Mouse (Mus musculus) embryonic facial prominence, embryonic 13.5 days (tissue): ENCODE data around the gene Ap3m1. TPM values are rescaled to one million over a fixed set of nuclear protein-coding genes. Genes with fewer than 3 reads are reported as not detected.

Source experiments
- ATAC-seq: fragments of 200-750 bp; cut with Nextera tagmentation; 2 replicates; pipeline ENCODE4 v1.8.0; 2017; ENCODE audit warnings: low read depth; ENCODE audit not compliant: insufficient number of reproducible peaks, insufficient read depth, low FRiP score, low TSS enrichment
- H3K27ac ChIP-seq: fragments of 300-500 bp; sonication (generic); 2 replicates; pipeline ENCODE4 v1.5.1; 2015; ENCODE audit warnings: moderate library complexity, mild to moderate bottlenecking, inconsistent platforms
- H3K27me3 ChIP-seq: fragments of 300-500 bp; sonication (generic); 2 replicates; pipeline ENCODE4 v1.6.1; 2015; ENCODE audit warnings: mild to moderate bottlenecking, inconsistent platforms
- H3K36me3 ChIP-seq: fragments of 300-500 bp; sonication (generic); 2 replicates; pipeline ENCODE4 v1.6.1; 2015; ENCODE audit warnings: mild to moderate bottlenecking, inconsistent platforms
- H3K4me1 ChIP-seq: fragments of 300-500 bp; sonication (generic); 2 replicates; pipeline ENCODE4 v1.6.1; 2015; ENCODE audit warnings: inconsistent platforms
- H3K4me2 ChIP-seq: fragments of 300-500 bp; sonication (generic); 2 replicates; pipeline ENCODE4 v1.6.1; 2015; ENCODE audit warnings: moderate library complexity, mild to moderate bottlenecking, inconsistent platforms
- H3K4me3 ChIP-seq: fragments of 300-500 bp; sonication (generic); 2 replicates; pipeline ENCODE4 v1.5.1; 2015; ENCODE audit warnings: mild to moderate bottlenecking, inconsistent platforms
- H3K9ac ChIP-seq: fragments of 300-500 bp; sonication (generic); 2 replicates; pipeline ENCODE4 v1.6.1; 2015; ENCODE audit warnings: mild to moderate bottlenecking, inconsistent platforms
- H3K9me3 ChIP-seq: fragments of 300-500 bp; sonication (generic); 2 replicates; pipeline ENCODE4 v1.6.1; 2016; ENCODE audit warnings: inconsistent platforms
- WGBS: fragments of 180-500 bp; shearing (Covaris S2); methylation state at CpG from one replicate; pipeline ENCODE4 v1.1.7; 2015; ENCODE audit warnings: mixed read lengths; 5-methylcytosine and 5-hydroxymethylcytosine counted together
- polyA plus RNA-seq: library from polyadenylated mRNA; unstranded; fragments of >200 nt; fragmentation: Nextera tagmentation; extraction: Ambion mirVana; gene quantifications from 2 replicates; pipeline ENCODE4 v1.2.1, GENCODE M21; 2015

The Ap3m1 gene
- polyA plus RNA-seq, 1 experiment from 2014 or later: 81.7 TPM

GRCm38 (mm10) chr14:21065490-21066162, 13.3 kb upstream of the Ap3m1 start:
- no peak overlapping the region for H3K4me2 ChIP-seq
- H3K27me3 ChIP-seq: no peaks in the 10 kb centered on the region
- H3K36me3 ChIP-seq: no peaks in the 10 kb centered on the region
- peaks cover 11% of the 10 kb centered on the region for H3K4me1 ChIP-seq
- no peak for ATAC-seq
- WGBS: 79% methylated on average over 8 of the region's 8 CpGs
- no peak overlapping the region for H3K9ac ChIP-seq
- H3K4me3 ChIP-seq: no peak overlapping the region
- no peak overlapping the region; the same call in 1 of the 2 replicates for H3K27ac ChIP-seq
- H3K9me3 ChIP-seq: no peaks in the 10 kb centered on the region

GRCm38 (mm10) chr14:21064321-21064720, 12.0 kb upstream of the Ap3m1 start:
- H3K4me2 ChIP-seq: no peak overlapping the region
- no peaks in the 10 kb centered on the region for H3K27me3 ChIP-seq
- H3K27ac ChIP-seq: no peak overlapping the region
- H3K36me3 ChIP-seq: no peaks in the 10 kb centered on the region
- H3K9ac ChIP-seq: no peak overlapping the region
- no peak for ATAC-seq
- H3K9me3 ChIP-seq: no peaks in the 10 kb centered on the region
- 17% methylated on average over 1 of the region's 1 CpGs for WGBS
- H3K4me3 ChIP-seq: no peak overlapping the region
- H3K4me1 ChIP-seq: peaks cover 11% of the 10 kb centered on the region

GRCm38 (mm10) chr14:21062766-21063513, 10.6 kb upstream of the Ap3m1 start:
- no peaks in the 10 kb centered on the region for H3K27me3 ChIP-seq
- H3K4me3 ChIP-seq: no peak overlapping the region
- 82% methylated on average over 5 of the region's 5 CpGs for WGBS
- H3K9me3 ChIP-seq: no peaks in the 10 kb centered on the region
- H3K9ac ChIP-seq: no peak overlapping the region
- H3K27ac ChIP-seq: no peak overlapping the region
- ATAC-seq: no peak
- peaks cover 11% of the 10 kb centered on the region for H3K4me1 ChIP-seq
- H3K36me3 ChIP-seq: no peaks in the 10 kb centered on the region
- no peak overlapping the region for H3K4me2 ChIP-seq

GRCm38 (mm10) chr14:21058972-21059371, 6.7 kb upstream of the Ap3m1 start:
- H3K4me2 ChIP-seq: no peak overlapping the region
- peaks cover 3% of the 10 kb centered on the region; the same call in 1 of the 2 replicates for H3K4me1 ChIP-seq
- no peaks in the 10 kb centered on the region for H3K9me3 ChIP-seq
- 76% methylated on average over 2 of the region's 2 CpGs for WGBS
- no peak overlapping the region for H3K27ac ChIP-seq
- H3K27me3 ChIP-seq: no peaks in the 10 kb centered on the region
- ATAC-seq: no peak
- H3K9ac ChIP-seq: no peak overlapping the region
- no peaks in the 10 kb centered on the region for H3K36me3 ChIP-seq
- no peak overlapping the region for H3K4me3 ChIP-seq

GRCm38 (mm10) chr14:21053586-21053985, 1.3 kb upstream of the Ap3m1 start:
- peaks cover 3% of the 10 kb centered on the region for H3K4me1 ChIP-seq
- H3K4me3 ChIP-seq: peak overlapping the region; percentile 69; the same call in 1 of the 2 replicates
- no peak overlapping the region; the same call in 1 of the 2 replicates for H3K9ac ChIP-seq
- no peaks in the 10 kb centered on the region for H3K9me3 ChIP-seq
- no peak overlapping the region for H3K27ac ChIP-seq
- peak overlapping the region; percentile 92 for H3K4me2 ChIP-seq
- no peak for ATAC-seq
- H3K36me3 ChIP-seq: no peaks in the 10 kb centered on the region
- H3K27me3 ChIP-seq: no peaks in the 10 kb centered on the region
- WGBS: 44% methylated on average over 7 of the region's 7 CpGs

- H3K4me3 ChIP-seq: peak overlapping the region; percentile 69
- peak overlapping the region; percentile 80 for H3K9ac ChIP-seq
- H3K27ac ChIP-seq: peak overlapping the region; percentile 92; the same call in 1 of the 2 replicates
- peak overlapping the region; percentile 92 for H3K4me2 ChIP-seq
- no peaks in the 10 kb centered on the region for H3K9me3 ChIP-seq
- no peaks in the 10 kb centered on the region for H3K36me3 ChIP-seq
- no peaks in the 10 kb centered on the region for H3K27me3 ChIP-seq
- peaks cover 3% of the 10 kb centered on the region for H3K4me1 ChIP-seq
- ATAC-seq: no peak
- WGBS: 4% methylated on average over 8 of the region's 8 CpGs
Measured at GRCm38 (mm10) chr14:21053151-21053550, 843 bp upstream of the Ap3m1 start.

GRCm38 (mm10) chr14:21052781-21053130, 448 bp upstream of the Ap3m1 start:
- Histone ChIP-seq H3K4me1 (peaks cover 3% of the 10 kb centered on the region), H3K27me3 (no peaks in the 10 kb centered on the region), H3K36me3 (no peaks in the 10 kb centered on the region), H3K27ac (peak overlapping the region; percentile 92), H3K4me3 (peak overlapping the region; percentile 69), H3K9me3 (no peaks in the 10 kb centered on the region), H3K9ac (peak overlapping the region; percentile 80), H3K4me2 (peak overlapping the region; percentile 92)
- WGBS: under 1% methylated on average over 25 of the region's 25 CpGs
- ATAC-seq: peak; percentile 70

GRCm38 (mm10) chr14:21051380-21052111, 762 bp downstream of the Ap3m1 start:
- Histone ChIP-seq H3K4me1 (peaks cover 3% of the 10 kb centered on the region), H3K9me3 (no peaks in the 10 kb centered on the region), H3K9ac (peak overlapping the region; percentile 80), H3K4me2 (peak overlapping the region; percentile 92), H3K27ac (peak overlapping the region; percentile 92), H3K27me3 (no peaks in the 10 kb centered on the region), H3K36me3 (no peaks in the 10 kb centered on the region), H3K4me3 (peak overlapping the region; percentile 69)
- ATAC-seq: no peak
- WGBS: 8% methylated on average over 28 of the region's 28 CpGs

- WGBS: 74% methylated on average over 3 of the region's 3 CpGs
- H3K9me3 ChIP-seq: no peaks in the 10 kb centered on the region
- no peaks in the 10 kb centered on the region for H3K36me3 ChIP-seq
- peaks cover 3% of the 10 kb centered on the region for H3K4me1 ChIP-seq
- no peak overlapping the region for H3K27ac ChIP-seq
- peak overlapping the region; percentile 92; the same call in 1 of the 2 replicates for H3K4me2 ChIP-seq
- no peaks in the 10 kb centered on the region for H3K27me3 ChIP-seq
- no peak overlapping the region for H3K9ac ChIP-seq
- H3K4me3 ChIP-seq: no peak overlapping the region
- ATAC-seq: no peak
Measured at GRCm38 (mm10) chr14:21050734-21051133, 1.6 kb downstream of the Ap3m1 start.

- H3K27me3 ChIP-seq: no peaks in the 10 kb centered on the region
- no peak overlapping the region for H3K4me3 ChIP-seq
- H3K9me3 ChIP-seq: no peaks in the 10 kb centered on the region
- peaks cover 3% of the 10 kb centered on the region for H3K4me1 ChIP-seq
- H3K4me2 ChIP-seq: no peak overlapping the region
- peaks cover 6% of the 10 kb centered on the region; the same call in 1 of the 2 replicates for H3K36me3 ChIP-seq
- no peak for ATAC-seq
- no peak overlapping the region for H3K9ac ChIP-seq
- no peak overlapping the region for H3K27ac ChIP-seq
Measured at GRCm38 (mm10) chr14:21048879-21049278, 3.4 kb downstream of the Ap3m1 start.

GRCm38 (mm10) chr14:21047840-21048239, 4.5 kb downstream of the Ap3m1 start:
- WGBS: 74% methylated on average over 2 of the region's 2 CpGs
- Histone ChIP-seq H3K4me3 (no peak overlapping the region), H3K36me3 (peaks cover 6% of the 10 kb centered on the region; the same call in 1 of the 2 replicates), H3K4me2 (no peak overlapping the region), H3K4me1 (peaks cover 3% of the 10 kb centered on the region; the same call in 1 of the 2 replicates), H3K9ac (no peak overlapping the region), H3K9me3 (no peaks in the 10 kb centered on the region), H3K27ac (no peak overlapping the region), H3K27me3 (no peaks in the 10 kb centered on the region)
- ATAC-seq: no peak
